Mouse (Mus musculus) brain, adult 2 months (tissue): ENCODE results near the gene Sgtb.

Source experiments
- DNase-seq: peaks from one replicate; pipeline ENCODE4 v3.0.0; 2011; ENCODE audit warnings: low read depth, low spot score

Gene Sgtb

GRCm38 (mm10) chr13:104178650-104179121 is 69.1 kb downstream of the Sgtb start, which contains the start of gene Trim23:
Gene Trim23, plus strand, starts transcription at chr13:104178797.
- peak; percentile 99 for DNase-seq

GRCm38 (mm10) chr13:104179176-104179888 is 69.8 kb downstream of the Sgtb start:
- DNase-seq: no peak

- no peak for DNase-seq
Observed at GRCm38 (mm10) chr13:104187357-104187756, 77.8 kb downstream of the Sgtb start.
